Comparison of ENCODE assay signal across 8 mouse cellular contexts in genomic region chr10:125388481-125388875, GRCm38 (mm10). TPM values are rescaled to one million over a fixed set of nuclear protein-coding genes. Genes with fewer than 3 reads are reported as not detected.
A peak's percentile ranks its signal among the peaks of the same experiment; 100 is the strongest.
DNase-seq lines count a peak whose midpoint lies in the region; ATAC-seq and TF ChIP-seq lines count a peak whose summit lies in the region.

No protein-coding gene starts in this region.

- peaks cover 18% of the 10 kb centered on the region for H3K4me1 ChIP-seq in forebrain, embryonic 15.5 days
- H3K4me1 ChIP-seq in intestine, postnatal 0 days (replicated peaks; ENCODE audit: control insufficient read depth, insufficient read depth, low read length) = no peaks in the 10 kb centered on the region
- peaks cover 7% of the 10 kb centered on the region; the same call in 1 of the 2 replicates for H3K4me1 ChIP-seq in liver, embryonic 15.5 days (replicated peaks)
- H3K4me1 ChIP-seq in neural tube, embryonic 15.5 days = peaks cover 18% of the 10 kb centered on the region

- no peak for TF ChIP-seq CTCF in brain, embryonic 14.5 days (IDR thresholded peaks at IDR 0.05; ENCODE audit: borderline replicate concordance, extremely low read depth, insufficient read depth, insufficient read length)
- no peak for TF ChIP-seq CTCF in intestine, postnatal 0 days (IDR thresholded peaks at IDR 0.05; ENCODE audit: low read depth)

- H3K27ac ChIP-seq in forebrain, embryonic 15.5 days (replicated peaks) = peak overlapping the region; percentile 82; the same call in 1 of the 2 replicates
- H3K27ac ChIP-seq in intestine, postnatal 0 days (ENCODE audit: low read depth, low read length) = no peak overlapping the region
- H3K27ac ChIP-seq in liver, embryonic 15.5 days (replicated peaks) = peak overlapping the region; percentile 33; the same call in 1 of the 2 replicates
- H3K27ac ChIP-seq in neural tube, embryonic 15.5 days (replicated peaks) = peak overlapping the region; percentile 84

- no peaks in the 10 kb centered on the region for H3K27me3 ChIP-seq in forebrain, embryonic 15.5 days
- H3K27me3 ChIP-seq in intestine, postnatal 0 days (replicated peaks; ENCODE audit: control insufficient read depth, insufficient read depth, low read length) = no peaks in the 10 kb centered on the region
- H3K27me3 ChIP-seq in liver, embryonic 15.5 days = peaks cover 7% of the 10 kb centered on the region; the same call in 1 of the 2 replicates
- H3K27me3 ChIP-seq in neural tube, embryonic 15.5 days (replicated peaks) = no peaks in the 10 kb centered on the region

- peak overlapping the region; percentile 73 for H3K9ac ChIP-seq in forebrain, embryonic 15.5 days (replicated peaks)
- peak overlapping the region; percentile 45; the same call in 1 of the 2 replicates for H3K9ac ChIP-seq in intestine, postnatal 0 days (ENCODE audit: low read depth, low read length)
- no peak overlapping the region for H3K9ac ChIP-seq in liver, embryonic 15.5 days
- H3K9ac ChIP-seq in neural tube, embryonic 15.5 days (replicated peaks) = peak overlapping the region; percentile 81

- DNase-seq in cerebellum, postnatal 4 days (ENCODE audit: low spot score in 2 of 2) = no peak
- peak; percentile 41 for DNase-seq in brain, embryonic 14.5 days (ENCODE audit: low read depth)
- no peak for DNase-seq in ovary, postnatal 10 days (ENCODE audit: low spot score)

- H3K36me3 ChIP-seq in forebrain, embryonic 15.5 days = no peaks in the 10 kb centered on the region
- H3K36me3 ChIP-seq in intestine, postnatal 0 days (ENCODE audit: control insufficient read depth, insufficient read depth) = no peaks in the 10 kb centered on the region
- H3K36me3 ChIP-seq in liver, embryonic 15.5 days (replicated peaks) = no peaks in the 10 kb centered on the region
- no peaks in the 10 kb centered on the region for H3K36me3 ChIP-seq in neural tube, embryonic 15.5 days

- peak overlapping the region; percentile 72 for H3K4me2 ChIP-seq in forebrain, embryonic 15.5 days (replicated peaks)
- H3K4me2 ChIP-seq in intestine, postnatal 0 days (replicated peaks; ENCODE audit: low read depth) = peak overlapping the region; percentile 95
- peak overlapping the region; percentile 71 for H3K4me2 ChIP-seq in liver, embryonic 15.5 days
- peak overlapping the region; percentile 75 for H3K4me2 ChIP-seq in neural tube, embryonic 15.5 days

- peak overlapping the region; percentile 65 for H3K4me3 ChIP-seq in forebrain, embryonic 15.5 days
- H3K4me3 ChIP-seq in intestine, postnatal 0 days (ENCODE audit: low read depth, low read length) = peak overlapping the region; percentile 52
- H3K4me3 ChIP-seq in liver, embryonic 15.5 days (replicated peaks) = peak overlapping the region; percentile 57
- peak overlapping the region; percentile 72 for H3K4me3 ChIP-seq in neural tube, embryonic 15.5 days (replicated peaks)

- ATAC-seq in cerebellum, adult (ENCODE audit: insufficient number of reproducible peaks, low FRiP score, low TSS enrichment) = peak; percentile 31
- peak; percentile 7; the same call in 1 of the 2 replicates for ATAC-seq in forebrain, embryonic 15.5 days (replicated peaks)
- ATAC-seq in intestine, postnatal 0 days = no peak
- no peak; the same call in 1 of the 2 replicates for ATAC-seq in liver, embryonic 15.5 days (ENCODE audit: insufficient read depth)
- ATAC-seq in neural tube, embryonic 15.5 days (ENCODE audit: low FRiP score) = peak; percentile 36; the same call in 1 of the 2 replicates

- H3K9me3 ChIP-seq in forebrain, embryonic 15.5 days = no peaks in the 10 kb centered on the region
- H3K9me3 ChIP-seq in intestine, postnatal 0 days (ENCODE audit: control insufficient read depth) = no peaks in the 10 kb centered on the region
- no peaks in the 10 kb centered on the region for H3K9me3 ChIP-seq in liver, embryonic 15.5 days (replicated peaks)
- H3K9me3 ChIP-seq in neural tube, embryonic 15.5 days (replicated peaks) = no peaks in the 10 kb centered on the region

- 10% methylated on average over 7 of the region's 7 CpGs for WGBS in forebrain, embryonic 15.5 days
- 32% methylated on average over 7 of the region's 7 CpGs for WGBS in intestine, postnatal 0 days
- WGBS in liver, embryonic 15.5 days (ENCODE audit: insufficient replicate concordance) = 22% methylated on average over 7 of the region's 7 CpGs
- 12% methylated on average over 7 of the region's 7 CpGs for WGBS in neural tube, embryonic 15.5 days

- no peak for TF ChIP-seq POLR2A in brain, embryonic 14.5 days (IDR thresholded peaks at IDR 0.05; ENCODE audit: borderline replicate concordance, extremely low read depth, insufficient read depth, insufficient read length, poor library complexity, severe bottlenecking)

RNA-seq across cellular contexts. Expression of gene Slc16a7, which starts 0.8 kb away (rescaled TPM):
- 8.5 and 10.0 TPM in 2 replicates for polyA plus RNA-seq in brain, embryonic 14.5 days (2012; rRNA removed)
- polyA plus RNA-seq in forebrain, embryonic 15.5 days (2015; fragmentation: Nextera tagmentation; extraction: Ambion mirVana) = 6.7 and 7.5 TPM in 2 replicates
- polyA plus RNA-seq in intestine, postnatal 0 days (2015; fragmentation: Nextera tagmentation; extraction: Ambion mirVana) = 1.4 and 2.0 TPM in 2 replicates
- 11.3 and 11.6 TPM in 2 replicates for polyA plus RNA-seq in liver, embryonic 15.5 days (2015; fragmentation: Nextera tagmentation; extraction: Ambion mirVana)
- 10.0 and 10.5 TPM in 2 replicates for polyA plus RNA-seq in neural tube, embryonic 15.5 days (2015; fragmentation: Nextera tagmentation; extraction: Ambion mirVana)

Comparison
In these comparisons a context has a peak if more than half of its experiments do, and no peak if none do; other contexts are left out.
1. ATAC-seq: peak in cerebellum, adult (single experiment), forebrain, embryonic 15.5 days (single experiment) and neural tube, embryonic 15.5 days (single experiment); none in intestine, postnatal 0 days (single experiment) and liver, embryonic 15.5 days (single experiment).
2. Peak in every context shown above with its lines, with median percentiles within 50 percentile points of each other: H3K4me2 ChIP-seq and H3K4me3 ChIP-seq.